Mouse (Mus musculus) kidney, postnatal 4 days (tissue): ENCODE measurements at regions not wholly inside any gene's neighbourhood (a gene's known extent, or its start where the extent isn't known, plus 50 kb on each side); places are given as distances from the start of the nearest gene placed in this dataset.

Experiments used
- DNase-seq, 2 experiments: peaks; one replicate each; pipeline ENCODE4 v3.0.0; 2021; ENCODE audit warnings: mixed read lengths in 2 of 2

- DNase-seq: no peak
These were observed 118.5 kb upstream of the Lmo4 start for GRCm38 (mm10) chr3:144323524-144323923.

DNA sequence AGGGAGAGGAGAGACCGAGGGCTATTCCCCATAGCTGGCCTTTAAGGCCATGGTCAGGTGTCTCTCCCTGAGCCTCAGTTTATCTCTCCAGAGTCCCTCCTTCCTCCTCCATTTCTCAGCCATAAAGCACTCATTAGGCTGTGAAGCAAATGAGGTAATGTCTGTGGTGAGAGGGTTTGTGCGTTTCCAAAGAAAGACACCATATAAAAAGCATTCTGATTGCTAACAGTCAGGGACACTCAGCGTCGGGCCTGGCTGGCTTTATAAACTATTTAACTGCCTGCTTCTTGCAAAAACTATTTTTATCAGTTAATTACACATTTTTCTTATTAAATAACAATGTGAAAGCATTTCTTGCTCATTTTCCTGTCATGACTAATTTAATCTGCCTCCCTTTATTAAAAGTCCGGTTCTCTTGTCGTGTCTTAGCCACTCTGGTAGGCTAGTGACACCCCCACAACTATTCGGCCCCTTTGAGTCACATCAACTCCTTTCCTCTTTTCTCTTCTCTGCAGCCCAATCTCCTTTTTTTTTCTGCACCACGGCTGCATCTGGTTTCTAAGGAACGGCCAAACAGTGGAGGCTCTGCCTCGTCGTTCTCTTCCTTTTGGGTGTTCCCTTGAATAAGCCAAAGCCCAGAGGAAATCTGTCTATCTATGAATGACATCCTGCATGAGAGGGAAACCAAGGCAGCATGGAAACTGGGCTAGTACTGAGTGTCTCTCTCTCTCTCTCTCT, 114.6 kb upstream of the Lmo4 start:
- DNase-seq: no peak

- no peak for DNase-seq
These were observed 113.9 kb upstream of the Lmo4 start for GRCm38 (mm10) chr3:144318761-144319467.

- no peak for DNase-seq
These were observed 105.7 kb upstream of the Lmo4 start for GRCm38 (mm10) chr3:144310748-144311147.

GRCm38 (mm10) chr3:144308616-144309015, 103.6 kb upstream of the Lmo4 start:
- DNase-seq: no peak

DNA sequence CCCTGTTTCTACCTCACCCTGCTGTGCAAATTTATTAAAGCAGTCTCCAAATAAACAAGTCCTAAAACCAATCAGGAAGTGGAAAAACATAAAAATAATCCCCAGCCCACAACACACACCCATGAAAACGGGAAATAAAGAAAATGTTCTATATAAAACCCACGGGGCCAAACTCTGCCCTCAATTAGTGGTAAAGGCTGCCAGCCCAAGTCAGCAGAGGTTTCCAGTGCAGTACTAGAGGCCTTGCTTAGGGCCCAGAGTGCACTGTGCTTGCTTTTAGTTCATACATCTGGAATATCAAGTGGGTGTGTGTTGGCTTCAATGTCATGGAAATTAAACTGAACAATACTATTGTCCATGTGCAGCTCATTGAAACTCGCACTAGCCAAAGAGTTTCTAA, 102.5 kb upstream of the Lmo4 start:
- DNase-seq: no peak

DNA sequence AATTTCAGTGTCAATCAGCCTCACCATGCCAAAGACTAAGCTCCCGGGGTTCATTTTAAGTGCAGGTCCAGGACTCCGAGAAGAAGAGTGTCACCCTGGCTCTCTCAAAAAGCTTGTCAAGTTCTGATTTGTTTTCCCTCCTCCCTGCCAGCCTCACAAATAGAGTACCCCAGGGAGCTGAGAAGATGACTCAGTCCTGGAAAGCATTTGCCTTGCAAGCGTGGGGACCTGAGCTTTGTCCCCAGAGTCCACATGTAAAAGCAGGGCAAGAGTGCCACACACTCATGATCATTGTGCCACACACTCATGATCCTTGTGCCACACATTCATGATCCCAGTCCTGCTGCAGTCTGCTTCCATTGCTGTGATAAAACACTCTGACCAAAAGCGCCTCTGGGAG, 100.4 kb upstream of the Lmo4 start:
- DNase-seq: no peak

DNA sequence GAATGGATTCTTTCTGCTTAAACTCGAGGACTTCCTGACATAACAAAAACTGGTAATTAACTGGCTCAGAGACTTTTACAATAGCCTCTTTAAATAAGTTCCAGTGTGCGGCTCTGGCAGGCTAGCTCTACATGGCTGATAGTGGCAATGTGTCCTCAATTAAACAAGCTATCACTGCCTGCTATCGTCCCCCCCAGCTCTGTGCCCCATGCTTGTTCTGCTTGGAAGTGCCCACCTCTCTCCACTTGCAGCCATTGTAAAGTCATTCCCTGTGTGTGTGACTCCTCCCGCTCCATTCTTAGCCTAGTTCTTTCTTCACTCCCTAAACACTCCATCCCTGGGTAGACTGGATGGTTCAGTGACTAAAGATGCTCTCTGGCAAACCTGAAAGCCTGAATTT, 99.9 kb upstream of the Lmo4 start:
- no peak for DNase-seq

DNA sequence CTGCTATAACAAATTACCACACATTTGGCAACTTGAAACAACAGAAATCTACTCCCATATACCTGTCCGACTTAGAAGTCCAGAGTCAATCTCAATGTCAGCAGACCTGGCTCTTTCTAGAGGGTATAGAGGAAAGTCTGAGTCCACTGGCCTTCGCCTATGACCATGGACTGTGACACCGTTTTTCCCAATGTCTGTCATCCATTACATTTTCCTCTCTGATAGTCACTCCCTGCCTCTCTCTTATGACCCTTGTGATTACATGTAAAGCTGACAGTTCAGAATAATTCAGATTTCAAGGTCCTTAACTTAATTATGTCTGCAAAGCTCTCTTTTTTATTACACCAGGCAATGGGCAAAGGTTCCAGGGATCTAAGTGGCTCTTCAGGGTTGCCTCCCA, 97.6 kb upstream of the Lmo4 start:
- no peak for DNase-seq

GRCm38 (mm10) chr3:144301068-144301467, 96.0 kb upstream of the Lmo4 start:
- no peak for DNase-seq

- no peak for DNase-seq
These were observed 94.2 kb upstream of the Lmo4 start for GRCm38 (mm10) chr3:144299239-144299638.

GRCm38 (mm10) chr3:144289489-144289888, 84.5 kb upstream of the Lmo4 start:
- DNase-seq: no peak

DNA sequence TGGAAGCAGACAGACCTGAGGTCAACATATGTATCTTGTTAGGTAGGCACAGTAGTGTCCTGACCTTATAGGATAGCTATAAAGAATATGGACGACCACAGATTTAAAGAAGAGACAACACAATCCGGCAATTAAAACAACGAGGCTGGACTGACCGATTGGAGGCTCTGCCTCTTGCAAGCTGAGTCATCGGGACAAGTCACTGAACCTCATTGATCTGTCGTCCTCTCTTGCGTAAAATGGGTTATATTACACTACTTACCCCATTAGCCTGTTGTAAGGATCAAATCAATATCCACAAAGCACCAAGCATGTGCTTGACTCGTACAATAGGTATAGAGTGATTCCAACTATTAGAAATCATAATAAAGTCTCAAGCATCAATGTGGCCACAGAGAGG, 81.1 kb upstream of the Lmo4 start:
- DNase-seq: no peak

- DNase-seq: no peak
These were observed 79.3 kb upstream of the Lmo4 start for GRCm38 (mm10) chr3:144284326-144284725.

- DNase-seq: no peak
These were observed 68.1 kb upstream of the Lmo4 start for GRCm38 (mm10) chr3:144273115-144273514.

DNA sequence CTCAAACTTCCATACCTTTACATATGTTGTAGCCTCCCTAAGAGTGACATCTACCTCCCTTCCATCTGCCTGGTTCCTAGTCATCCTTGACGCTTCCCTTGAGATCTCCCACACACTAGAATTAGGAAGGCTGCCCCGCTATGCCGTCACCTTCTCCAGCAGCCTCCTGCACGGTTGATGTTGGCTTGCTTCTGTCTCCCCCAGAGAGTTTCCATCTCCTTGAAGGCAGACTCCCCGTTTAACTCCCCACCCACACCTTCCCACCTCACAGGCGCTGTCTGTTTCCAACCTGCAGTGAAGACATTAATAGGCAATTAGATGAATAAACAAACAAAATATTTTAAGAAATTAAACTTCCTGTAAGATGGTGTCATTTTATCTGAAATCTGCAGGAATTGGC, 65.2 kb upstream of the Lmo4 start:
- DNase-seq: no peak

GRCm38 (mm10) chr3:144264554-144264953, 59.5 kb upstream of the Lmo4 start:
- no peak for DNase-seq

GRCm38 (mm10) chr3:144260886-144261285, 55.9 kb upstream of the Lmo4 start:
- DNase-seq: no peak

GRCm38 (mm10) chr3:144257714-144258517, 52.9 kb upstream of the Lmo4 start:
- no peak for DNase-seq

DNA sequence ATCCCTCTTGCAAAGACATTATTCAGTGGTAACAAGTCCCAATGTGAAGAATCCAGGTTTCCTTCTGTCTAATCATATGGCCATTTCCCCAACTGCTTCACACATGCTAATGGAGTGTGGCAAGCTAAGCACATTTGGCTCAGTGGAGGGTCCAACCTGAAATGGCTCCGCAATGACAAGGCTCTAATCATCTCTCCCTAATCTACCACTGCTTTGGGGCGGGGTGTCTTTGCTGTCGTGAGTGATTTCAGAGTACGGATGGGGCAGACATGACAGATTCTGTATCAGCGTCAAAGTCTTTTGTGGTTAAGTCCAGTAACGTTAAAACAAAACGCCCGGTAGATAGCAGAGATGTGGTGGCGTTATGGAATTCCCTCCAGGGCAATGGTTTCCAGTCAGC, 52.2 kb upstream of the Lmo4 start:
- DNase-seq: no peak

DNA sequence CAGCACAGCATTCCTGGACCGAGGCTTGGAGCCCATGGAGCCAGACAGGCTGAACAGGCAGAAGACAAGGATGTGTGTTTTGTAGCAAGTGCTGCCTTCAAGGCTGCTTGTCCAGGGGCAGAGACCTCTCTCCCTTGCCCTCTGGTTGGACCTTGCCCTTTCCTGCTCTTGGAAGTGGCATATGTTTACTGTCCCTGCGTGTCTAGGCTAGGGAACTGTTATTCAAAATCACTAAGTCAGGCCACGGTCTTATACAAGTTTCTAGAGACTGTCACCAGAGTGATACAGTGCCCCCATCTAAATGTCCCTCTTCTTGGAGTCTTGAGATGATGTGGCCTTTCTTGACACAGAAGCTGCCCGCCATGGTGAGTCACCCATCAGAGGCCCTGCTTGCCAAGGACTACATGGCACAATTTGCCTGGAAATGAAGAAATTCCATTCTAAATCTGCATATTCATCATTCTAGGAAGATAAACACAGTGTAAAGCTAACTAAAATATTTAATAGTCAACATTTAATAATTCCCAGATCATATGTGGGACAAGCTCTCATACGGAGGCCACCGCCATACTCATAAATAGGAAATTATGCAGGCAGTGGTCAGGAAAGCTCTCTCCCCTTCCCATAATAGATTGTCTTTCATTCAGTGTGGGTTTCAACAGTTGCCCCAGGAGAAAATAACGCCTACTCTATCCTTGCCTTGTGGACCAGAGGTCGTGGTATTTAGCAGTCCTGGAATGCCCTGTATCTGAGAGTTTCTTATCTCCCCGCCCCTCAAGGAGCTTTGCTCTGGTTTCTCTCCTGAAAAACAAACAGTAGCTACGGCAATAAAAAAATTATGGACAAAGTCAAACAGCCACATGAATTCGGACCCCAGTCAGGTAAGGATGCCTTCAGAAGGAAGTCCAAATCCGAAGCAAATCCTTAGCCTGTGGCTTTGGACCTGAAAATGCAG, 50.9 kb upstream of the Lmo4 start:
- no peak for DNase-seq
